Mouse (Mus musculus) urinary bladder, postnatal 36 days (tissue): ENCODE measurements around the gene Glrx5.

Experiments used
- DNase-seq, 2 experiments: peaks; one replicate each; pipeline ENCODE4 v3.0.0; 2022; ENCODE audit warnings: low spot score in 2 of 2, mixed read lengths in 1 of 2

Gene Glrx5

GRCm38 (mm10) chr12:105004956-105005714 lies 27.4 kb upstream of the Glrx5 start:
- no peak for DNase-seq

- DNase-seq: no peak
These were observed 26.8 kb upstream of the Glrx5 start for GRCm38 (mm10) chr12:105005715-105005972.

- no peak for DNase-seq
These were observed 24.3 kb upstream of the Glrx5 start for GRCm38 (mm10) chr12:105008150-105008549.

- peak in 1 of 2 experiments; percentile 76 for DNase-seq
These were observed 23.7 kb upstream of the Glrx5 start for GRCm38 (mm10) chr12:105008752-105009178.

- peak; percentile 69 to 78 for DNase-seq
These were observed 22.9 kb upstream of the Glrx5 start, which contains the start of gene Syne3 for GRCm38 (mm10) chr12:105009370-105010212. Gene Syne3 (minus strand): TSS chr12:105009809.

- no peak for DNase-seq
These were observed 22.2 kb upstream of the Glrx5 start for GRCm38 (mm10) chr12:105010213-105010790.

- DNase-seq: no peak
These were observed 20.9 kb upstream of the Glrx5 start for GRCm38 (mm10) chr12:105011589-105011988.

GRCm38 (mm10) chr12:105012314-105012713 lies 20.2 kb upstream of the Glrx5 start:
- no peak for DNase-seq

- peak in 1 of 2 experiments; percentile 74 for DNase-seq
These were observed 19.4 kb upstream of the Glrx5 start for GRCm38 (mm10) chr12:105013065-105013464.

- no peak for DNase-seq
These were observed 16.3 kb upstream of the Glrx5 start for GRCm38 (mm10) chr12:105016199-105016598.

- no peak for DNase-seq
These were observed 15.8 kb upstream of the Glrx5 start for GRCm38 (mm10) chr12:105016639-105017038.

- DNase-seq: peak in 1 of 2 experiments; percentile 58
These were observed 12.9 kb upstream of the Glrx5 start for GRCm38 (mm10) chr12:105019359-105020219.

GRCm38 (mm10) chr12:105021441-105022069 lies 10.9 kb upstream of the Glrx5 start:
- DNase-seq: no peak

GRCm38 (mm10) chr12:105022141-105022540 lies 10.3 kb upstream of the Glrx5 start:
- no peak for DNase-seq

GRCm38 (mm10) chr12:105022776-105023175 lies 9.7 kb upstream of the Glrx5 start:
- no peak for DNase-seq

- peak in 1 of 2 experiments; percentile 61 for DNase-seq
These were observed 7.1 kb upstream of the Glrx5 start for GRCm38 (mm10) chr12:105025271-105025946.

- DNase-seq: no peak
These were observed 6.4 kb upstream of the Glrx5 start for GRCm38 (mm10) chr12:105025947-105026586.

GRCm38 (mm10) chr12:105027323-105027991 lies 5.0 kb upstream of the Glrx5 start:
- peak; percentile 75 to 83 for DNase-seq

- DNase-seq: no peak
These were observed 2.6 kb upstream of the Glrx5 start for GRCm38 (mm10) chr12:105029890-105030289.
